Mouse (Mus musculus) gastrocnemius, adult 8-10 months (tissue): Measurements from ENCODE around the gene Olfr1535. TPM values are rescaled to one million over a fixed set of nuclear protein-coding genes. Genes with fewer than 3 reads are reported as not detected.

ENCODE experiments used
- DNase-seq, 2 experiments: peaks; one replicate each; pipeline ENCODE4 v3.0.0; 2022; ENCODE audit warnings: low spot score in 2 of 2
- total RNA-seq, 4 experiments: library from RNA; stranded (reverse); gene quantifications; 2 replicates each; pipeline ENCODE4 v1.2.4; 2022

Olfr1535 gene
- not detected for total RNA-seq

DNA sequence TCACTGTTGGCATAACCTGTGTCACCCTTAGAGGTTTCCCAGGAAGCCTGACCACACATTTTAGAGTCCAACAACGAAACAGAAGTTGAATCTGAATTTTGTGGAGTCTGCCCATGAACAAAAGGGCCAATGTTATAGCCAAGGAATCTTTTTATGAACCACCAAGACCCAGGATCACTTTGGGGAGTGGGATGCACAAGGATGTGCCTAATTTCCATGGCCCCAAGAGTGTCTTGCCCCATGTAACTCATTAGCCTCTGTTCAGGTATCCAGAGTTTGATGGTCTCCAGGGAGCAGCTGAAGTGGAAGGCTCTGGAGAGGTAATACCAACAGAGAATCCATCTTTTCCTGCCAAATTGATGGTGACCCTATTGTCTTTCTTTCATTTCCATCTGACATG is at the start of gene Olfr1535:
Olfr1535 (minus strand) TSS at position 101 of the 400 bp plus-strand sequence.
- DNase-seq = no peak

DNA sequence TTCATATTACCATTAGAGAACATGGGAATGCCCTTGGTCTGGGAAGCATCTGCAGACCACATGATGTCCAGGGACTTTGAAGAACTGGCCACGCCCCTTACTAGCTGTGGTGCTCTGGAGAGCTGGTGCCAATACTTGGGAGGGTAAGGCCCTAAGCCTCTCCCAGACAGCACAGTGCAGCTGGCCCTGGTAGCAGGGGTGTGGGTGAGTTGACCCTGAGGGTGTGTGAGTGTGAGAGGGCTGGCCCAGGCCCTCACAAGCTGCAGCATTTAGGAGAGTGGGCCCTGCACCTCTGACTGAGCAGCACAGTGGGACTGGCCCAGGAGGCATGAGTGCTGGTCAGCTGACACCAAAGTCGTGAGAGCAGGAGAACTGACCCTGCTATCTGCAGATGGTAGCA is 31.9 kb upstream of the Olfr1535 start:
- no peak for DNase-seq

DNA sequence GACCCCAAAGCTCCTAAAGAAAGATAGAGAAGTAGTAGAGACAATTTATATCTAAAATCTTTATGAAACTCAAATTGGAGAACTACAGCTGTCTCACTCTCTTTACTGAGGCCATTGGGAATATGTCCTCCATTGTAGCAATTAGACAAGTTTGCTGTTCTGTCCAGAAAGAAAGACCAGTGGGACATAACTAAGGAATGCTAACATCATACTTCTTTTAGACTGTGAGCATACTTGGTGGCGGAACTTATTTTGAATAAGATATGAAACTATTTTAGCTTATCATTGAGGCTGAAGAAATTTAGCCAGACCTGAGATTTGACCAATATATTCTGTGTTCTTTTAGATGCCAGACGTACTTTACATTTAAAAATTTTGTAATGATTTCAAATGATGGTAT is 22.0 kb upstream of the Olfr1535 start, which contains the start of gene Olfr1364:
Olfr1364 (minus strand) TSS at position 101 of the 400 bp plus-strand sequence.
- no peak for DNase-seq

DNA sequence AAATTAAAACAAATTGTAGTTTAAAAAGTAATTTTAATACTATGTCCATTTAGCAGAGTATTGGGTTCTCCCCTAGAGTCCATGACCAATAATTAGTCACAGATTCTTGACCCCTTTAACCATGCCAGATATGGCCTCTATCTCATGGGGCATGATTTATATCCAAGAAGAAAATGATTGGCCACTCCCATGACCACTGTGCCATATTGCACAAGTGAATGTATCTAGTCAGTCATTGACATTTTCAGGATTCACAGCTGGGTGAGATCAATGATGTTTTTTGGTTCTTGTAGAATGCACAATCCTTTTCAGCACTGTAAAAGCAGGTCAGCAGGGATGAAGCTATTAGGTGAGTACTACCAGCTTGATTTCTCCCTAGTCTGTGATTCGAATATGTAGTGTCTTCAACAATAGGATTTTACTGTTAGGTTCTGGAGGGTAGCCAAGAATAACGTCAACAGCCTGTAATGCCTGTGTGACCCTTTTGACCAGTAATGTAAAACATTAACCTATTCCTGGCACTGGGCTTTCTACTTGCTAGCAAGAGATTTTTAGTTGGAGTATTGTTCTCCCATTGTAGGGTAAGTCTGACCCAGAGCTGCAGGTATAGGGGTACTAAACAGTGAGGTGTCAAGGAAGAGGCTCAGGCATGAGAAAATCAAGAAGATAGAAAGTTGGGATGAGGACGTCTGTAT is 9.1 kb downstream of the Olfr1535 start:
- no peak for DNase-seq

DNA sequence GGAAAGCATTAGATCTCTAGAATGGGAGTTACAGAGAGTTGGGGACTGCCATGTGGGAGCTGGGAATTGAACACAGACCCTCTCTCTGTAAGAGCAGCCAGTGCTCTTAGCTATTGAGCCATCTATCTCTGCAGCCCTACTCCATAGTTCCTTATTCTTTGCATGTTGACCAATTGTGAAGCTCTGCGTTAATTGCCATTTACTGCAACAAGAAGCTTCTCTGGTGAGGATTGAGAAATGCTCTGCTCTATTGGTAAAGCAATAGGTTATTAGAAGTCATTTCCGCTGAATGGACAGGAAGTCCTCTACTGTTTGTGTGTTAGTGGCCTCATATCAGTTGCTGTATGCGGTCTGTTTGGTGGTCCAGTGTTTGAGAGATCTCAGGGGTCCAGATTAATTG is 10.2 kb downstream of the Olfr1535 start:
- no peak for DNase-seq

DNA sequence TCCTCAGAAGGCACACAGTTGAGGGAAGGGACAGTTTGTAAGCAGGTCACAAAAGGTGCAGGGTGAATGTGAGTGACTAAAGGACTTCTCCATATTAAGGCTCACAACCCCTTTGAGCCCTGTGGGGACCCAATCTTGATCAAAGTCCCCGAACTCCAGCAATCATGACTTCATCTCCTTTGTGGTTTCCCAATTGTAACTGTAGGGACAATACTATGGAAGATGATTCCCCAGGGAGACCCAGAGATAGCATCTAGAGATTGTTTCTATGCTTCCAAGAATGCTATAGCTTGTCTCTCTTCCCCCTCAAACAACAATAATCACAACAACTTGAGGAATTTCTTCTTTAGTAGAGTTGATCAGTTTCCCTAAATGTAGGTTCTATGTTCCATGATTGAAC is 17.0 kb downstream of the Olfr1535 start, which contains the start of gene Olfr1366:
Olfr1366 (minus strand) TSS at position 101 of the 400 bp plus-strand sequence.
- no peak for DNase-seq

- peak; percentile 56 to 78 for DNase-seq
These were observed 28.9 kb downstream of the Olfr1535 start, which contains the start of gene Zkscan8 for GRCm38 (mm10) chr13:21530781-21531201. Zkscan8 (minus strand) TSS chr13:21531120.

GRCm38 (mm10) chr13:21530136-21530535 is 29.6 kb downstream of the Olfr1535 start:
- DNase-seq = no peak

GRCm38 (mm10) chr13:21506221-21506649 is 53.5 kb downstream of the Olfr1535 start:
- DNase-seq = peak; percentile 51 to 59

Other genes starting within 250 kb of the Olfr1535 start
- not detected for gene Gpx6, start 247.8 kb downstream of the Olfr1535 start, total RNA-seq
- gene Olfr1367, start 213.0 kb downstream of the Olfr1535 start, total RNA-seq = not detected
- gene Zscan12, start 197.1 kb downstream of the Olfr1535 start, total RNA-seq = 10 to 100 TPM in 1 of 4 experiments, 1 to 10 TPM in 3; 7.7 to 10.5 (median 8.5) TPM
- 10 to 100 TPM; 11.5 to 13.3 (median 12.1) TPM for gene Zkscan3, start 157.1 kb downstream of the Olfr1535 start, total RNA-seq
- gene Pgbd1, start 118.8 kb downstream of the Olfr1535 start, total RNA-seq = under 1 TPM in 3 of 4 experiments, not detected in 1; 0.36 to 0.53 (median 0.46) TPM
- 10 to 100 TPM; 12.9 to 15.9 (median 14.5) TPM for gene Zscan26, start 106.2 kb downstream of the Olfr1535 start, total RNA-seq
- gene Nkapl, start 91.4 kb downstream of the Olfr1535 start, total RNA-seq = under 1 TPM in 3 of 4 experiments, not detected in 1; 0.19 to 0.22 (median 0.20) TPM
- gene Zkscan4, start 81.0 kb downstream of the Olfr1535 start, total RNA-seq = 1 to 10 TPM in 1 of 4 experiments, under 1 TPM in 3; 0.27 to 1.1 (median 0.43) TPM
- gene Gm10065, start 80.5 kb downstream of the Olfr1535 start, total RNA-seq = not detected
- gene AK157302, start 64.7 kb downstream of the Olfr1535 start, total RNA-seq = 10 to 100 TPM; 20.3 to 26.8 (median 22.2) TPM
- 100 to 1,000 TPM in 1 of 4 experiments, 10 to 100 TPM in 3; 74.4 to 112 (median 87.3) TPM for gene Gm11273, start 58.5 kb downstream of the Olfr1535 start, total RNA-seq
- 1 to 10 TPM; 4.6 to 9.3 (median 7.2) TPM for gene Zkscan8, start 28.8 kb downstream of the Olfr1535 start, total RNA-seq
- gene Olfr1366, start 17.1 kb downstream of the Olfr1535 start, total RNA-seq = not detected
- gene Olfr1364, start 21.9 kb upstream of the Olfr1535 start, total RNA-seq = not detected
- gene Olfr1362, start 54.1 kb upstream of the Olfr1535 start, total RNA-seq = not detected
- gene Olfr11, start 82.6 kb upstream of the Olfr1535 start, total RNA-seq = not detected
- not detected for gene Olfr1361, start 103.5 kb upstream of the Olfr1535 start, total RNA-seq
- gene Olfr1360, start 117.5 kb upstream of the Olfr1535 start, total RNA-seq = not detected
- gene Olfr1359, start 138.2 kb upstream of the Olfr1535 start, total RNA-seq = not detected
- gene Hist1h2bl, start 156.2 kb upstream of the Olfr1535 start, total RNA-seq = 1 to 10 TPM in 3 of 4 experiments, under 1 TPM in 1; 0.99 to 6.6 (median 3.4) TPM
- gene Hist1h2ai, start 156.5 kb upstream of the Olfr1535 start, total RNA-seq = 1 to 10 TPM in 3 of 4 experiments, not detected in 1; 1.8 to 3.3 (median 2.6) TPM
- not detected for gene Hist1h3h, start 157.8 kb upstream of the Olfr1535 start, total RNA-seq
- gene Hist1h2bm, start 162.2 kb upstream of the Olfr1535 start, total RNA-seq = not detected
- 1 to 10 TPM in 1 of 4 experiments, under 1 TPM in 2, not detected in 1; 0.67 to 1.6 (median 0.90) TPM for gene Hist1h4j, start 175.2 kb upstream of the Olfr1535 start, total RNA-seq
- gene Hist1h4k, start 190.6 kb upstream of the Olfr1535 start, total RNA-seq = 10 to 100 TPM in 1 of 4 experiments, 1 to 10 TPM in 3; 5.0 to 10.8 (median 6.7) TPM
- gene Hist1h2ak, start 193.9 kb upstream of the Olfr1535 start, total RNA-seq = not detected
- gene Hist1h2bn, start 194.2 kb upstream of the Olfr1535 start, total RNA-seq = 1 to 10 TPM in 2 of 4 experiments, not detected in 2; 1.5 to 1.8 TPM
- 1 to 10 TPM in 1 of 4 experiments, under 1 TPM in 2, not detected in 1; 0.40 to 1.2 (median 0.70) TPM for gene Hist1h1b, start 220.7 kb upstream of the Olfr1535 start, total RNA-seq
- gene Hist1h3i, start 223.5 kb upstream of the Olfr1535 start, total RNA-seq = 10 to 100 TPM in 3 of 4 experiments, 1 to 10 TPM in 1; 9.4 to 19.6 (median 16.7) TPM
- not detected for gene Hist1h2an, start 227.3 kb upstream of the Olfr1535 start, total RNA-seq
- gene Hist1h2bp, start 227.6 kb upstream of the Olfr1535 start, total RNA-seq = 1 to 10 TPM in 1 of 4 experiments, under 1 TPM in 1, not detected in 2; 0.73 to 2.1 TPM